Comparison of ENCODE assay signal across 11 mouse cellular contexts in the genomic region with DNA sequence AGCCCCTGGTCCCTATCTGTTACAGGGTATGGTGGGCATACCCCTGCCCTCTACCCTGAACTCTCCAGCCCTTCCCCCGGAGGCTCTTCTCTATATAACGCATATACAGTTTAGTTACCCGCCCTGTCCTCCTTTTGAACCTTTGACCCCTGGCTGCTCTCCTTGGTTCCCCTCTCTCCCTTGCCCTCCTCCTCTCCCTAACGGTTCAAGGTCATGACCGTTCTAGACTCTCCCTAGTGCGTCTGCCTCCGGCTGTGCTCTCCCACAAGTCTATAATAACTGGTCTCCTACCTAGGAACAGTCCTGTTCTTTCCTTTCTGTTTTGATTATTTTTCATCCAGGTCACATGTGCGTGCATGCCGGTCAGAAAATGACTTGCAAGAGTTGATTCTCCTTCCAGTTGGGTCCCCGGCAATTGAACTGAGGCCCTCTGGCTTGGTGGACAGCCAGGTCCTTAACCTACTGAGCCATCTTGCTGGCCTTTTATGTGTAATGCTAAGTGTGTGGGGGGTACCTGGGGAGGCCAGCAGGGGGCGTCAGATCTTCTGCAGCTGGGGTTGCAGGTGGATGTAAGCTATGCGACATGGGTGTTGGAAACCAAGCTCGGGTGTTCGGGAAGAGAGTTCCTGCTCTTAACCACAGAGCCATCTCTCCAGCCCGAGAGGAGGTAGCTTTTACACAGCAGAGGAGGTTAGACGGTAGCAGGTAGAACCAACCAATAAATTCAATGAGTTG. TPM values are rescaled to one million over a fixed set of nuclear protein-coding genes. Genes with fewer than 3 reads are reported as not detected.
DNase-seq lines count a peak whose midpoint lies in the region; ATAC-seq and TF ChIP-seq lines count a peak whose summit lies in the region.
"Had no signal": no experiment of that assay in that cellular context is flagged by ENCODE, and none has a peak within 500 bp of the region (broad histone marks: within the 10 kb centered on the region; RNA-seq: fewer than 3 reads in every experiment).

No protein-coding gene starts in this region.

- H3K27ac ChIP-seq in limb, embryonic 11.5 days (replicated peaks; ENCODE audit: low read depth, low read length) = no peak overlapping the region
- no peak overlapping the region for H3K27ac ChIP-seq in limb, embryonic 10.5 days
- no peak overlapping the region for H3K27ac ChIP-seq in ES-Bruce4 (ENCODE audit: insufficient read depth, low read length)
- no peak overlapping the region for H3K27ac ChIP-seq in bone marrow macrophage, adult 2 months (ENCODE audit: insufficient read depth, low read depth, low read length)
- no peak overlapping the region for H3K27ac ChIP-seq in neural tube, embryonic 15.5 days (replicated peaks)
- H3K27ac ChIP-seq in hindbrain, embryonic 16.5 days (ENCODE audit: low read depth, low read length) = no peak overlapping the region
- H3K27ac ChIP-seq: limb, embryonic 12.5 days had no signal

- WGBS in limb, embryonic 11.5 days = 73% methylated on average over 16 of the region's 16 CpGs
- WGBS in limb, embryonic 10.5 days = 75% methylated on average over 16 of the region's 16 CpGs
- WGBS in neural tube, embryonic 15.5 days = 76% methylated on average over 16 of the region's 16 CpGs
- 77% methylated on average over 16 of the region's 16 CpGs for WGBS in hindbrain, embryonic 16.5 days

- DNase-seq in limb, embryonic 11.5 days (ENCODE audit: low spot score) = peak; percentile 51
- no peak for DNase-seq in limb, embryonic 10.5 days (ENCODE audit: low spot score)
- peak; percentile 44 for DNase-seq in retina, postnatal 1 day
- DNase-seq in frontal cortex, postnatal 25 days (ENCODE audit: low spot score in 2 of 2) = no peak
- DNase-seq: adrenal gland, postnatal 14 days; midbrain, embryonic 14.5 days had no signal

- no peak overlapping the region for H3K9ac ChIP-seq in limb, embryonic 11.5 days (ENCODE audit: low read length)
- H3K9ac ChIP-seq in ES-Bruce4 (ENCODE audit: low read depth, poor library complexity, severe bottlenecking) = no peak overlapping the region
- no peak overlapping the region for H3K9ac ChIP-seq in neural tube, embryonic 15.5 days (replicated peaks)
- H3K9ac ChIP-seq in hindbrain, embryonic 16.5 days (ENCODE audit: low read depth, low read length) = no peak overlapping the region
- H3K9ac ChIP-seq: limb, embryonic 12.5 days had no signal

- TF ChIP-seq EP300 in ES-Bruce4 (IDR thresholded peaks at IDR 0.05; ENCODE audit: insufficient read depth, low read depth, low read length) = no peak

- ATAC-seq in limb, embryonic 11.5 days (ENCODE audit: insufficient number of reproducible peaks, low FRiP score, low TSS enrichment, low read depth) = no peak
- ATAC-seq in neural tube, embryonic 15.5 days (ENCODE audit: low FRiP score) = no peak
- no peak for ATAC-seq in hindbrain, embryonic 16.5 days

- H3K4me3 ChIP-seq in limb, embryonic 11.5 days (ENCODE audit: low read depth, low read length) = no peak overlapping the region
- H3K4me3 ChIP-seq in limb, embryonic 10.5 days = no peak overlapping the region
- H3K4me3 ChIP-seq in ES-Bruce4 (ENCODE audit: low read depth, low read length) = no peak overlapping the region
- no peak overlapping the region for H3K4me3 ChIP-seq in bone marrow macrophage, adult 2 months (ENCODE audit: insufficient read depth, low read length)
- no peak overlapping the region for H3K4me3 ChIP-seq in neural tube, embryonic 15.5 days (replicated peaks)
- H3K4me3 ChIP-seq in hindbrain, embryonic 16.5 days (ENCODE audit: low read length) = no peak overlapping the region
- H3K4me3 ChIP-seq: limb, embryonic 12.5 days had no signal

- peak; percentile 76 for TF ChIP-seq CTCF in ES-Bruce4 (IDR thresholded peaks at IDR 0.05; ENCODE audit: low read depth, low read length)
- TF ChIP-seq CTCF in bone marrow macrophage, adult 2 months (IDR thresholded peaks at IDR 0.05; ENCODE audit: low read depth, low read length) = peak; percentile 20; the same call in 1 of the 2 replicates

- no peaks in the 10 kb centered on the region for H3K36me3 ChIP-seq in limb, embryonic 11.5 days (ENCODE audit: control insufficient read depth, insufficient read depth, low read length)
- no peaks in the 10 kb centered on the region for H3K36me3 ChIP-seq in limb, embryonic 10.5 days
- no peaks in the 10 kb centered on the region for H3K36me3 ChIP-seq in ES-Bruce4 (ENCODE audit: control insufficient read depth, insufficient read depth, low read length, poor library complexity, severe bottlenecking)
- H3K36me3 ChIP-seq in neural tube, embryonic 15.5 days = no peaks in the 10 kb centered on the region
- no peaks in the 10 kb centered on the region for H3K36me3 ChIP-seq in hindbrain, embryonic 16.5 days (ENCODE audit: control insufficient read depth, insufficient read depth, low read length)
- H3K36me3 ChIP-seq: limb, embryonic 12.5 days had no signal

- 0 out of 2 replicates have a peak, but pooled peaks cover 3% of the 10 kb centered on the region for H3K27me3 ChIP-seq in limb, embryonic 11.5 days (ENCODE audit: control insufficient read depth, insufficient read depth, low read length)
- peaks cover 46% of the 10 kb centered on the region for H3K27me3 ChIP-seq in limb, embryonic 10.5 days (ENCODE audit: low read depth, poor library complexity, severe bottlenecking)
- no peaks in the 10 kb centered on the region for H3K27me3 ChIP-seq in ES-Bruce4 (ENCODE audit: control insufficient read depth, insufficient read depth, low read length, poor library complexity, severe bottlenecking)
- no peaks in the 10 kb centered on the region for H3K27me3 ChIP-seq in neural tube, embryonic 15.5 days (replicated peaks)
- no peaks in the 10 kb centered on the region for H3K27me3 ChIP-seq in hindbrain, embryonic 16.5 days (replicated peaks; ENCODE audit: control insufficient read depth, insufficient read depth, low read length)
- H3K27me3 ChIP-seq: limb, embryonic 12.5 days had no signal

- no peak overlapping the region for H3K4me2 ChIP-seq in limb, embryonic 11.5 days (ENCODE audit: low read depth, severe bottlenecking)
- no peak overlapping the region for H3K4me2 ChIP-seq in neural tube, embryonic 15.5 days
- H3K4me2 ChIP-seq in hindbrain, embryonic 16.5 days (ENCODE audit: low read length) = no peak overlapping the region
- H3K4me2 ChIP-seq: limb, embryonic 12.5 days had no signal

- H3K9me3 ChIP-seq in limb, embryonic 11.5 days (ENCODE audit: control insufficient read depth, low read length) = no peaks in the 10 kb centered on the region
- H3K9me3 ChIP-seq in limb, embryonic 10.5 days (replicated peaks) = no peaks in the 10 kb centered on the region
- H3K9me3 ChIP-seq in ES-Bruce4 (replicated peaks; ENCODE audit: control insufficient read depth, insufficient read depth, low read length, poor library complexity, severe bottlenecking) = no peaks in the 10 kb centered on the region
- no peaks in the 10 kb centered on the region for H3K9me3 ChIP-seq in neural tube, embryonic 15.5 days (replicated peaks)
- H3K9me3 ChIP-seq in hindbrain, embryonic 16.5 days (ENCODE audit: control insufficient read depth, low read length) = no peaks in the 10 kb centered on the region
- H3K9me3 ChIP-seq: limb, embryonic 12.5 days had no signal

- no peak for TF ChIP-seq POLR2A in ES-Bruce4 (IDR thresholded peaks at IDR 0.05; ENCODE audit: insufficient read depth, low read length)
- no peak for TF ChIP-seq POLR2A in bone marrow macrophage, adult 2 months (IDR thresholded peaks at IDR 0.05; ENCODE audit: borderline replicate concordance, low read depth, low read length)

- peaks cover 12% of the 10 kb centered on the region for H3K4me1 ChIP-seq in limb, embryonic 11.5 days (ENCODE audit: control insufficient read depth, insufficient read depth, low read length)
- H3K4me1 ChIP-seq in limb, embryonic 10.5 days = peaks cover 30% of the 10 kb centered on the region
- peaks cover 22% of the 10 kb centered on the region for H3K4me1 ChIP-seq in ES-Bruce4 (ENCODE audit: control insufficient read depth, insufficient read depth, low read length)
- no peaks in the 10 kb centered on the region for H3K4me1 ChIP-seq in bone marrow macrophage, adult 2 months (ENCODE audit: control insufficient read depth, insufficient read depth, low read length)
- H3K4me1 ChIP-seq in neural tube, embryonic 15.5 days = peaks cover 28% of the 10 kb centered on the region
- peaks cover 22% of the 10 kb centered on the region for H3K4me1 ChIP-seq in hindbrain, embryonic 16.5 days (ENCODE audit: control insufficient read depth, insufficient read depth, low read depth, low read length)

RNA-seq across cellular contexts. Expression of gene Pmepa1, which starts 2.7 kb away (rescaled TPM):
- polyA plus RNA-seq in limb, embryonic 11.5 days (2014; fragmentation: Nextera tagmentation; extraction: Ambion mirVana) = 2.5 and 2.6 TPM in 2 replicates
- 1.1 and 2.0 TPM in 2 replicates for polyA plus RNA-seq in limb, embryonic 10.5 days (2016; fragmentation: Nextera tagmentation; extraction: Ambion mirVana)
- polyA plus RNA-seq in ES-Bruce4 (2011; ENCODE audit: insufficient read depth, insufficient read length, low read depth, missing spikeins) = 25.1 and 28.5 TPM in 2 replicates
- polyA plus RNA-seq in bone marrow macrophage, adult 2 months (2012; ENCODE audit: insufficient read depth, insufficient read length, missing spikeins) = 0.35 and 1.5 TPM in 2 replicates
- polyA plus RNA-seq in neural tube, embryonic 15.5 days (2015; fragmentation: Nextera tagmentation; extraction: Ambion mirVana) = 4.5 and 4.6 TPM in 2 replicates
- 3.2 and 3.9 TPM in 2 replicates for polyA plus RNA-seq in hindbrain, embryonic 16.5 days (2015; fragmentation: Nextera tagmentation; extraction: Ambion mirVana)

Comparison
In these comparisons a context has a peak if more than half of its experiments do, and no peak if none do; other contexts are left out.
1. DNase-seq: peak in limb, embryonic 11.5 days (single experiment) and retina, postnatal 1 day (single experiment); none in limb, embryonic 10.5 days (single experiment) and frontal cortex, postnatal 25 days (0 of 2).